Mouse (Mus musculus): Measurements from ENCODE around the gene Acta2.
A peak's percentile ranks its signal among the peaks of the same experiment; 100 is the strongest.
"Not testable (repeated sequence)": the region's sequence is repeated elsewhere in the genome, so short reads cannot be mapped to it uniquely, and the experiment has no call there.

Acta2 gene

GRCm38 (mm10) chr19:34220732-34221380 is 34.5 kb downstream of the Acta2 start:
- DNase-seq (ENCODE audit: low read depth, low spot score), result no peak

- DNase-seq (ENCODE audit: low read depth, low spot score), result no peak
Measured at GRCm38 (mm10) chr19:34219260-34219968, 36.0 kb downstream of the Acta2 start.

DNA sequence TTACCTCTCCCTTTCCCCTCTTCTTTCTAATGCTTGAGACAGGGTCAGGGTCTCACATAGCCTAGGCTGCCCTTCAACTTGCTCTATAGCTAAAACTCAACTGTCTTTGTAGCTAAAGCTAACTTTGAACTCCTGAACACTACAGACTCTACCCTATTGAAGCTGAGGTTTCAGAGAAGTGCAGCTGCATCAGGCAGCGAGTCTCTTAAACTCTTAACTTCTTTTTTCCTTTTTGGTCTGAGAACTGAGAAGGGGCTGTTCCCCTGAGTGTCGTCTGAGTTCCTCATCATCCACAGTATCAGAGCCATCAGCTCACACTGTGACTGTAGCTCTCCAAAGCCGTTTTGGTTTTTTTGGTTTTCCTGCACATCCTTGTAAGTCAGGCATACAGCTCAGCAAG is 37.6 kb downstream of the Acta2 start:
- no peak for DNase-seq (ENCODE audit: low read depth, low spot score)

GRCm38 (mm10) chr19:34216956-34217355 is 38.4 kb downstream of the Acta2 start:
- peak; percentile 52 for DNase-seq (ENCODE audit: low read depth, low spot score)

- DNase-seq (ENCODE audit: low read depth, low spot score), result no peak
Measured at GRCm38 (mm10) chr19:34214136-34214535, 41.3 kb downstream of the Acta2 start.

GRCm38 (mm10) chr19:34213251-34213645 is 42.1 kb downstream of the Acta2 start:
- DNase-seq (ENCODE audit: low read depth, low spot score), result no peak

GRCm38 (mm10) chr19:34212489-34213250 is 42.7 kb downstream of the Acta2 start:
- no peak for DNase-seq (ENCODE audit: low read depth, low spot score)

GRCm38 (mm10) chr19:34210841-34211240 is 44.5 kb downstream of the Acta2 start:
- DNase-seq (ENCODE audit: low read depth, low spot score), result no peak

- DNase-seq (ENCODE audit: low read depth, low spot score), result no peak
Measured at GRCm38 (mm10) chr19:34209930-34210581, 45.3 kb downstream of the Acta2 start.

GRCm38 (mm10) chr19:34209031-34209430 is 46.4 kb downstream of the Acta2 start:
- no peak for DNase-seq (ENCODE audit: low read depth, low spot score)

DNA sequence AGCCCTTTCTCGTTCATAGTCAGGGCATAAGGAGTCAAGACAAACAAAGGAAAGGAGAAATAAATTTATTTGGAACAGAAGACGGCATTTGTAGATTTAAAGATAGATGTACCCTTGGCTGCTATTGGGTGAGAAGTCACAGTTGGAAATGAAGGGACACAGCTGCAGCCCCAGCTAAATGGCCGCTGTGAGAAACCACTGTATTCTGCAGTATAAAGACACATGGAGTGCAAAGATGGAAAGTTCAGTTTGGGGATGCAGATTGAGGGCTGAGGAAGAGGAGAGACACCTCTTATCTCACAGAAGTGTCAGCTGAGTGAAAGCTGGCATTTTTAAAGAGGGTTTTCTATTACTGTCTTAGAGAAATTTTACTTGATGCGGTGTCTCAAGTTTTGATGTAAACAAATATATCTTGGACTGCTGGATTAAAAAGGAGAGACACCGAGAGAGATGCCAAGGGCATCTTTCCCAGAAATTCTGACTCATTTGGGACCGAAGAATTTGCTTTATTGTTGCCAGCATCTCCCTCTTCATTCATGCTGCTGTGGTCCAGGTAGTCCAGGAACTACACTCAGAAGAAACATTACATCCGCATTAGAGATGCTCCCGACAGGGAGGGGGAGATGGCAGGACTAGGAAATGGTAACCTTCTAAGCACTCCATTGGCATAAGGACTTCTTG is 48.5 kb downstream of the Acta2 start:
- no peak for DNase-seq (ENCODE audit: low read depth, low spot score)

DNA sequence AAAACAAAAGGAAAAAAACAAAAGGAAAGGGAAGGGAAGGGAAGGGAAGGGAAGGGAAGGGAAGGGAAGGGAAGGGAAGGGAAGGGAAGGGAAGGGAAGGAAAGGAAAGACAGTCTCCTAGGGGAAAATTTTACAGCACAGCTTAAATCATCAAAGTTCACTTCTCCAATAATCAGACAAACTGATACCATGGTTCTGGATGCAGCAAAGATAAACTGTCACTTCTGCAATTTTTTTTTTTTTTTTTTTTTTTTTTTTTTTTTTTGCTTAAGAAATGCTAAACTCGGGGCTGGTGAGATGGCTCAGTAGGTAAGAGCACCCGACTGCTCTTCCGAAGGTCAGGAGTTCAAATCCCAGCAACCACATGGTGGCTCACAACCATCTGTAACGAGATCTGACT is 49.3 kb downstream of the Acta2 start:
- DNase-seq (ENCODE audit: low read depth, low spot score), result not testable (repeated sequence)

DNA sequence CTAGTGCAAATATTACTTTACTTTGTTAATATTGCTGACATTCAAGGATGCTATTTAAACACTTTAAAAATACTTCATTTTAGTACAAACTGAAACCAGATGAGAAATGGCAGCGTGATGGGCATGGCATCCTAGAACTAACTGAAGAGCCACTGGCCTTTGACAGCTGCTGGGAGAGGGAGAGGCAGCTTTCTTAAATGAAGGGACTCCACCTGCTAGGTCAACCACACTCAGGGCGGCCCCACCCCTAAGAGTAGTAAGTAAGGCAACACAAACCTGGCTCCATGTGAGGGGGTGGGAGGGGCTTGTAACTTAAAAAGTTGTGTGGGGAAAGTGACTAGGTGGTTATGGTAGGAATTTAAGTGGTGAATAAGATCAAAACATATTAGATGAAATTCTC is 52.7 kb downstream of the Acta2 start:
- peak; percentile 25 for DNase-seq (ENCODE audit: low read depth, low spot score)

DNA sequence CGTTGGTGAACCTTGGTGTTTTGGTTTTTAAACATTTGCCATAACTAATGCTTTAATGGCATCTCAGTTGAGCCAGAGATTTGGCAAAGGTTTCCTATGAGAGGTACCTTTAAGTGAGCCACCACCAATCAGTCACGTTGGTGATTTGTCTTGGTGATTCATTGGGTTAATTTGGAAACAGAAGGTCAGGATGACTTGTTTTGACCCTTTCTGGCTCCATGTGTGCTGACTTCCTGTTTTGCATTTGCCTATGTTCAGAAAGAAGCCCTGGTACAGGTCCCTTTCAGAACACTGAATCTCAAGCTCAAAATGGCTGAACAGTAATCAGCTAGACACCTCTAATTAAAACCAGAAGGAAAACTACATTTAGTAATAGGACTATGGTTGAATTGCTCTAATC is 55.9 kb downstream of the Acta2 start:
- DNase-seq (ENCODE audit: low read depth, low spot score), result peak; percentile 30

GRCm38 (mm10) chr19:34198901-34199300 is 56.5 kb downstream of the Acta2 start:
- DNase-seq (ENCODE audit: low read depth, low spot score), result no peak

DNA sequence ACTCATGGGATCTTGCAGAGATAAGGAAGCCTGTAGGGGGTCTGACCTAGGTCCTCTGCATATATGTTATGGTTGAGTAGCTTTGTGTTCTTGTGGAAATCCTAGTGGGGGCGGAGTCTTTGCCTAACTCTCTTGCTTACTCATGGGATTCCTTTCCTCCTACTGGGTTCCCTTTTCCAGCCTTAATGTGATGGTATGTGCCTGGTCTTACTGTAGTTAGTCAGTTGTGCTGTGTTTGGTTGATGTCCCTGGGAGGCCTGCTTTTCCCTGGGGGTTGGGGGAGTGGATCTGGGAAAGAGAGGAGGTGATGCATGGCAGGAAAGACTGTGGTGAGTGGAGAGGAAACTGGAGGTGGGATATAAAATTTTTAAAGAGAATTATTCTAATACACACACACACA is 57.3 kb downstream of the Acta2 start:
- DNase-seq (ENCODE audit: low read depth, low spot score), result no peak

GRCm38 (mm10) chr19:34195031-34195430 is 60.4 kb downstream of the Acta2 start:
- no peak for DNase-seq (ENCODE audit: low read depth, low spot score)

GRCm38 (mm10) chr19:34194132-34194745 is 61.2 kb downstream of the Acta2 start:
- DNase-seq (ENCODE audit: low read depth, low spot score), result peak; percentile 32

DNA sequence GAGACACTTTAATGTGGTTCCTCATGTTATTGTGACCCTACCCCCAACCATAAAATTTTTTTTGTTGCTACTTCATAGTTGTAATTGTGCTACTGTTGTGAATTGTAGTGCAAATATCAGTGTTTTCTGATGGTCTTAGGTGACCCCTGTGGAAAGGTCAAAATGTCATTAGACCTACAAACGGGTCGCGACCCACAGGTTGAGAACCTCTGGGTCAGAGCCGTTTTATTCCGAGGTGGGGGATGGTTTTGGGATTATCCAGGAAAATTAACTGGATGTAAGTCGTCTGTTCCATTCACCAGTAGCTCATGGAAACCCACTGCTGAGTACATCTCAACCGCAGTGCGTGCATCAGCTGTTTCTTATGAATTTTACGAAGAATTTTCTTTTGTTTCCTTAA is 61.7 kb downstream of the Acta2 start:
- no peak for DNase-seq (ENCODE audit: low read depth, low spot score)

DNA sequence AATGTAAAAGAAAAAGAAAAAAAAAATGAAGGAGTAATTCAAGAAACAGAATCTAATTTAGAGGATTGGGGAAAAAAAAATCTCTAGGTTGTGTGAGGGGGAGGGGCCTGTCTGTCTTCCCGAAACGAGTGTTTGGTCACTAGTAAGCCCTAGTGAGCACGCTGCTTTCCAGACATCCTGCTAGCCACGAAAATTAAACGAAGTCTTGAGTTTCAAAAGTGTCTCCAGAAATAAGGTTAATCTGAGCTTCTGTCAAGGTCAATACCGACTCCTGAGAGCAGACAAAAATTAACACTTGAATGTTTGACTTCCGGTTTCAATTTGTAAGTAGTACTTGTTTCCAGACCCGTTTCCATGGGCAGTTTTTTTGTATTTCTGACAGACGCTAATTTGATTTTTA is 62.2 kb downstream of the Acta2 start:
- peak; percentile 60 for DNase-seq (ENCODE audit: low read depth, low spot score)
